Mouse (Mus musculus) left cerebral cortex, adult 11 months (tissue): ENCODE data around the gene Rsrc1.

Source experiments
- DNase-seq: peaks from one replicate; pipeline ENCODE4 v3.0.0; 2022; ENCODE audit warnings: low spot score

Rsrc1 gene

DNA sequence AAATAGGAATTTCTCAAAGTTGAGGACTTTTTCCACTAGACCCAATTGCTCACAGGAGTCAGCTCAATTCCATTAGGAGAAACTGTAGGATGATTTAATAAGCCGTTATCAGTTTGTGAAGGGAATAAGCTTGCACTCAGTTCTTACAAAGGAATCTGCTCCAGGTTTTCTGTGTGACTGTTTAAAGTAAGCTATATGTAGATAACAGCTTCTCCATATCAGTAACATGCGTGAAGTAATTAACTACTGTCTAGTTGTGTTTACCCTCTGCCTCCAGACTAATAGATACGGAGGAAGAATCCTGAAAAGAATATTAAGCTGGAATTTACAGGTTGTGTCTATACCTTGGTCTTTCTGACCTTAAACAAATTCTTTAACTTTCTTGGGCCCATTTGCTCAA is 299.1 kb downstream of the Rsrc1 start:
- DNase-seq, result no peak

GRCm38 (mm10) chr3:67284039-67284438 is 302.8 kb downstream of the Rsrc1 start:
- no peak for DNase-seq

DNA sequence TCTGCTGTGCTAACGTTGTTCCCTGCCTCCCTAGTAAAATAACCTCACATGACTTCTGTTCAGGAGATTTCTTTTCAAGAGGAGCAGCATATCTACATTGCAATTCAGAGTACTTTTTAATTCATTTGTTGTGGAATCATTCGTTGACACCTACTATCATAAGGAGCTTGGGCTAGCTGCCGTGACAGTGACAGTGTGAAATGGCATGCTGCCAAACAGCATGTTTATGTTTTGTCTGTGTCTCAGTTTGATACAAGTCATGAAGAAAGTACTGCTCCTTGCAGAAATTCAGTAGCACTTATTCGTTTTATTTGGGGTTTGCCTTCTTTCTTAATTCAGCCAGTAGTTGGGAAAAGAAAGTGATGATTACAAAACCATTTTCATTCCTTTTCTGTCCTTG is 303.7 kb downstream of the Rsrc1 start:
- DNase-seq, result peak; percentile 7

- no peak for DNase-seq
Measured at GRCm38 (mm10) chr3:67288664-67289063, 307.5 kb downstream of the Rsrc1 start.

DNA sequence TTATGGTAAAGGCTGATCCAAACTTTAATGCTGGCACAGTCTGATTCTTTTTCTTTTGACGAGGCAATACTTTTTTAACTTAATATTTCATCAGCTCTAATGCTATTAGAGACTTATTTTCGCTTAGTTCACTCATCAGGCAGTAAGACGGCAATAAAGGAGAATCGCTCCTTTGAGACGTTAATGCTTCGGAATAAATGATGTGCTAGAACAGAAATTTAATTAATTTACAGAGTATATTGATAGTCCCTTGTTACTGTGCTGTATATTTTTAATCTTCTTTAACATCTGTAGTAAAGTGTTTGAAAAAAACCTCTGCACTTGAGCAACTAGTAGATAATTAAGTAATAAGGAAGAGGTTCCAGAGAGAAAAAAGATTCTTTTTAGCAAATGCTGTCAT is 308.3 kb downstream of the Rsrc1 start:
- DNase-seq, result no peak

- DNase-seq, result no peak
Measured at GRCm38 (mm10) chr3:67308725-67309124, 327.5 kb downstream of the Rsrc1 start.

DNA sequence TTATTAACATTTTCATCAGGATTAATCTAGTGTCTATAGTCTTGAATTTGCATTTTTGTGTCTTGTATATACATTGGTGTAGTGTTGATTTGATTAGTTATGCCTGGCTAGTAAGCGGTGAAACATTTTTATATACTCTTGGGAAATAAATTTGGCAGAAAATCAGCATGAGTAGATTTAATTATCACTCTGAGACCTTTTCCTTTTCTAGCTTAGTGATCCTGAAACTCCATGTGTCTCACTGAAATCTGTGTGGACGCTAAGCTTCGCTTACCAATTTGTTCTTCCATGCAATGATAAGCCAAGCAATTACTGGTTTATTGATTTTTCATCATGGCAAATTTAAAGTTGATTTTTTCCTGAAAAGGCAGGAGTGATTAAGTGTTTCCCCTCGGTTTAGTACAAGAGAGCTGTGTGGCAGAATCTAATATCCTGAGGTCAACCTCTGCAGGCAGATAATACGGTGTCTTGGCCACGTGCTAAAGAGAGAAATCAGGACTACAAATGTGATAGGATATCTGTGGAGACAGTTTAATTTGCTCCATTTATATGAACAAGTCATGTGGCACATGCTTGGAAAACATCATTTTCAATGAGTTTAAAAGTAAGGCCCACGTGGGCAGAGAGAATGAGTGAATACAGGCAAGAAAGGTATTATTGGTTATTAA is 328.6 kb downstream of the Rsrc1 start:
- DNase-seq, result no peak

- DNase-seq, result no peak
Measured at GRCm38 (mm10) chr3:67311436-67311835, 330.2 kb downstream of the Rsrc1 start.

DNA sequence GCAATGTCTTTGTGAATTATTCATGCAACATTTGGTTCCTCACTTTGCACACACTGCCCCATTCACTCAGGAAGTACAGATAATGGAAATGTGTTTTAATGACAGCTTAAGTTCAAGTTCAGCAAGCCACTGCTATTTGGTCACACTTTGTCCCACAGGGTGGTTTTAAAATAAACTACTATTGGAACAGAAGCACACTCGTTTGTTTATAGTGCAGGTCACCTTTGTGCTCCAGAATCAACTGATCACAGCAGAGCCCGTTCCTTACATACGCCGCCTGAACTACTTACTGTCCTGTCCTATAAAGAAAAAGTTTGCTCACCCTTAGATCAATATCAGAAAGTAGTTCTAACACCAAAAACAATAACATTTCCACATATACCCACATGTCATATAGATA is 341.2 kb downstream of the Rsrc1 start:
- no peak for DNase-seq

DNA sequence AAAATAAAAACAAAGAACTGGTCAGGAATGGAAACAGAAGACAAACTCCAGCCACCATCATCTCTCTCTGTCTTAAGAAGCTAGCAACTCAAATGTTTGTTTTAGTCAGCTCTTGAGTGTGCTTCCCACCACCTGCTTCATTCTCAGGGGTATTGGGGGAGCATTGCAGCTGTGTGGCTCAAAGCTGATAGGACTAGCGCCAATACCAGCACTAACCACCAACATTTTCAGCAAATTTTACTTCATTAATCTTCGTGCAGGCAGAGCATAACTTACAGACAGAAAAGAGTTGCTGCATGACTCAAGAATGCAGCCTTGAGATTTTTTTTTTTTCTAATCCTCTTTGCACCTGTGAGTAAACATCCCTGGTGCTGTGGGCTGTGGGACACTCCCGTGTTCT is 358.4 kb downstream of the Rsrc1 start:
- no peak for DNase-seq

DNA sequence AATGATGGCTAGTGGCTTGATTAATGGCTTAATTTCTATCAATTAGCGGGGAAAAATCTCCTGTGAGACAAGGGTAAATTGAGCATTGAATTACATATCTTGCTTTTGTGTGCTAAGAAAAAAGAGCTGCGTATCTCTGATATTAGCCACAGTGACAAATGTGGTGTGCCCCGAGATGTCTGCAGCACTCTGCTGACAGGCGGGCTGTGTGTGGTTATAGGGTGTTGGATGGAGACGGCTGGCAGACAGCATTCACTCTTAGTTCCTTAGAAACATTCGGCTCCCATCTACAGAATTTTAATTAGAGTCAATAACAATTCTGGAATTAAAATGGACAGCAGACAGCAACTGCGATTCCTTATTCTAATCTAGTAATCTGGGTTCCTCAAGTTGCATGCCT is 359.7 kb downstream of the Rsrc1 start:
- no peak for DNase-seq

DNA sequence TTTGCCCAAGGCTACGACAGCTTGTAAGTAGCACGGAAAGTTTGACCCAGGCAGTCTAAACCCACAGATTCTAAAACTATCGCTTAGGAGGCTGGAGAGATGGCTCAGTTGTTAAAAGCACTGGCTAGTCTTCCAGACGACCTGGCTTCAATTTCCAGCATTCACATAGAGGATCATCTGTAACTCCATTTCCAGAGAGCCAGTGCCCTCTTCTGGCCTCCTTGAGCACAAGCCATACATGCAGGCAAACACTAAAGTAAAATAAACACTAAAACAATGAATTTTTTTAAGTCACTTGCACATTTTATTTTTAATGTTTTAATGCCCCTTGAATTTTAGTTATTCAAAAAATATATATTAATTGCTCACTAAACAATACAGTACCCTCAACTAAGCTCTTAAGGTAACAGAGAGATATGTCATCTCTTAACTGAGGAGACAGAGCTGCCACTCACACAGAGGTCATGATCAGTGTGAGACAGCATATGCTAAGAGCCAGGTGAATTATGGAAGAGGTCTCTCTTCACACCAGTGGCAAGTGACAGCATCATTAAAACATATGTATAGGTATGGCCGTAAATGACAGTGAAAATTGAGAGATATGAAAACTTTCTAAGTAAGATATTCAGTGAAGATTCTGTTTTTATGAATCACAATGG is 361.9 kb downstream of the Rsrc1 start:
- no peak for DNase-seq

- peak; percentile 9 for DNase-seq
Measured at GRCm38 (mm10) chr3:67344599-67344998, 363.4 kb downstream of the Rsrc1 start.

DNA sequence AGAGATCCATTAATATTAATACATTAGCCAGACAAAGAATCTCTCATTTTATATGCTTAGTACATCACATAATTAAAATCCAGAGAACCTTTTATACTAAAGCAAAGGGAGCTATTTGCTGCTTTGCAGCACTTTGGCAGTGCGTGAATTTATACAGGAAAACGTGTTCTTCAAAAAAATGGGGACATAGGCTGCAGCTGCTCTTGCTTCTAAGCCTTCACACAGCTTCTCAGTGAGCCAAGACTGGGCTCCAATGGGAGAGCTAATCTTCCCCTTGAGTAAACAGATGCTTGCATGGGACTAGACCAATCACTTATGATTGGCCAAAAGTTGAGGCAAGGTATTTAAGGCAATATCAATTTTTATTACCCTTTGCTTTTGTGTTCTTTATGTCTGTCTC is 365.5 kb downstream of the Rsrc1 start:
- no peak for DNase-seq

DNA sequence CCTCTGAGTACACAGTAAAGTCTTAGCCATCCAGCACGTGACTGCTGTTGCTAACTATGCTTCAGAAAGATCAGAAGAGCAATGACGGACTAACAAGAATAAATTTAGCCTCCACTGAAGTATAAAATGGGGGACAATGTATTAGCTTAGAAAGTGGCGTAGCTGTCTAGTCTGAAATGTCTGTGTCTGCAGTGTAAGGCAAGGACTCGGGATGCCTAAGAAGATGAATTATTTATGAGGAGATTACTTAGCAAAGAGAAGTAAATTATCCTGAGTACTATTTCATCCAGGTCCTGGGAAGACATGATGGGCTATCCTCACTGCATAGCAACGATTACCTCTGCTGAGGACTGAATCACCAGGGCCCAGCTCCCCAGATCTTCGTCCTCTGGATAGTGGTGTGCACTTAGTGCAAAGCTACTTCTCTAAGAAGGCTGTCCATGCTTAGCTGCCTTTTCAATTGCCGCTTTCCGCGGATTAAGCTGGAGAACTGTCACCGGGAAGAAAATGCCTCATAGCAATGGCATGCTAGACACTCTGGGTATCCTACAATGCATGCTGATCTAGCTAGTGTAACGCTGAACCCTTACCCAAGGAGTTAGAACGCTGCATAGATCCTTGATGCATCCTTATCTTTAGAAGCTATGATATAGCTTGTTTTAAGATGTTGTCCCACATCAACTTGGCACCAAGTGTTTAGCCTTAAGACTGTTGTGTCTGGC is 370.4 kb downstream of the Rsrc1 start:
- no peak for DNase-seq

DNA sequence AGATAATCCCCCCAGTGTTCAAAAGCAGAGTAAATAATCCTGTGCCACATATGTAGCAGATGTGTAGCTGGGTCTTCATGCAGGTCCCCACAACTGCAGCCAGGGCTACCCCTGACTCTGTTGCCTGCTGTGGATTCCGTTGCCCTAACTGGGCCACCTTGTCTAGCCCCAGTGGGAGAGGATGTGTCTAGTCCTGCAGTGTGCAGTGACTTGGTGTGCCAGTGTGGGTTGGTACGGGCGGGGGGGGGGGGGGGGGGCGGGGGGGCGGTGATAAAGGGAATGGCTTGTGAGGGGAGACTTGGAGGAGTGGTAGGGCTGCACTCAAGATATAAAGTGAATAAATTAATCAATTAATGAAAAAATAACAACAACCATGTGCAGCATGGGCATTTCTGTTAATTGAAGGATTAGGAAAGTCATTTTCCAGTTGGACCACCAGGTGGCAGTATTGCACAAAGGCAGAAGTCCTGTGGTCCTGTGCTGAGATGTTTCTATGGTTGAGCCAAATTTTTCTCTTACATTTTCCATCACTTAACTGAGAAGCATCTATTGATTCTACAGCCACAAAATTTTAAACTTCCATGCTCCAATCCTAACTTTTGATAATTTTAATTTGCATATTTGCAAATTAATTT is 371.1 kb downstream of the Rsrc1 start:
- no peak for DNase-seq

DNA sequence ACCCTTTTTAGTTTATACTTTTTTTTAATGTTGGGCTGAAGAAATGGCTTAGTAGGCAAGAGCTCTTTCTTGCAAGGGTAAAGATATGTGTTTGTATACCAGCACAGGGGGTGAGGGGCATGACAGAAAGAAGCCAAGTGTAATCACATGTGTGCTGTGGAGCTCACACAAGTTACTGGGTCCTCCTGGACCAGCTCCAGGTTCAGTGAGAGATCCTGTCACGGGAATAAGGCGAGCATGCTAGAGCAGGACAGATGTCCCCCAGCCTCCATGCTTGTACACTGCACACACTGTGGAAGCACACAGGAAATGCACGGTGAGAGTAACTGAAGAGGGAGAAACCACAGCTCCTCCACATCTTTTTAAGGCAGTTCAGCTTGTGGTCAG is 371.6 kb downstream of the Rsrc1 start:
- DNase-seq, result no peak

- no peak for DNase-seq
Measured at GRCm38 (mm10) chr3:67358376-67358775, 377.2 kb downstream of the Rsrc1 start.

- DNase-seq, result no peak
Measured at GRCm38 (mm10) chr3:67366087-67366892, 385.1 kb downstream of the Rsrc1 start.

DNA sequence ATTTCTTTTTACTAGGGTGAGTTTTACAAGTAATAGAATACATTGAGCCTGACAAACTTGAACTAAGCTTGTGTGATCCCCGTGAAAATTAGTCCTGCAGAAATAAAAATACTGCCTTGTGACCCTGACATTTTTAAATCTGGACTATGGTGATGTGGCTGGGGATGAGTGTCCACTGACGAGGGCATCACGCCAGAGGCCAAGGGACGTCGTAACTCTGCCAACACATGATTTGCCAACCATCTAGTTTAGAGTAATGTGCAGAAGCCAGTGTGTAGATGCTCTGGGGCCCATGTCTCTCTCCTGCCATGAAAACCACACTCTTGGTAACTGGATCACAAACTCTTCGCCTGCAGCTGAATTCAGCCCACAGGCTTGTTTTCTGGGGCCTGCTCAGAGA is 386.3 kb downstream of the Rsrc1 start:
- DNase-seq, result no peak

DNA sequence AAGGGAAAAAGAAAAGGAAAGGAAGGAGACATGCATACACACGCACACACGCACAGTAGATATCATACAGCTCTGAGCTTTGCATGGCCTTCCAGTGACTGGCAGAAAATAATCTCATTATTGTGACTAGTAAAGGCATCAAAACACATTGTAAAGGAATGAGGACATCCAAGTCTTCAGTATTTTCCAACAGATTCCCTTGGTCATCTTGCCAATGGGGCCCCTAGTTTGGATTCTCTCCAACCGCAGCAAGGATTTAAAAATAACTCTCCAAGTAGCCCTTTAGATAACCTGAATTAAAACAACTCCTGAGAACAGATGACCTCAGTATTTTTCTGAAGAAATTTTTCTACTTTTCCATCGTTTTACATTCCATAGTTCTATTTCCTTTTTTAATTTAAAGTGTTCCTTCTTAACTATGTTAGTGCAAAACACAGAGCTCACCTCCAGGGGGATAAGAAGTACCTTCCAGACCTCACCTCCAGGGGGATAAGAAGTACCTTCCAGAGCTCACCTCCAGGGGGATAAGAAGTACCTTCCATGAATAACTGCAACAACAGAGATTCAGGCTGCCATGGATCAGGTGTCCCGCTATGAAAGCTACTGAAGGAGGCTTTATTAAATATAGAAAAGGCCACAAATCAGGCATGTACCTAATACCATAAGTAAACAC is 388.4 kb downstream of the Rsrc1 start:
- no peak for DNase-seq

- DNase-seq, result no peak
Measured at GRCm38 (mm10) chr3:67372194-67372593, 391.0 kb downstream of the Rsrc1 start.
